Mouse (Mus musculus) testis, adult 2 months (tissue): ENCODE results near the gene Psmb8.

Source experiments
- CTCF ChIP-seq: fragments of 200-500 bp; IDR thresholded peaks from 2 replicates; pipeline ENCODE4 v1.5.1; 2012; ENCODE audit warnings: low read depth, mild to moderate bottlenecking, inconsistent platforms, low read length, moderate library complexity; ENCODE audit not compliant: control insufficient read depth, insufficient read depth, insufficient replicate concordance
- POLR2A ChIP-seq: fragments of 200-500 bp; IDR thresholded peaks from 2 replicates; pipeline ENCODE4 v1.6.1; 2012; ENCODE audit warnings: low read depth, mild to moderate bottlenecking, inconsistent platforms, low read length, moderate library complexity; ENCODE audit not compliant: control insufficient read depth

DNA sequence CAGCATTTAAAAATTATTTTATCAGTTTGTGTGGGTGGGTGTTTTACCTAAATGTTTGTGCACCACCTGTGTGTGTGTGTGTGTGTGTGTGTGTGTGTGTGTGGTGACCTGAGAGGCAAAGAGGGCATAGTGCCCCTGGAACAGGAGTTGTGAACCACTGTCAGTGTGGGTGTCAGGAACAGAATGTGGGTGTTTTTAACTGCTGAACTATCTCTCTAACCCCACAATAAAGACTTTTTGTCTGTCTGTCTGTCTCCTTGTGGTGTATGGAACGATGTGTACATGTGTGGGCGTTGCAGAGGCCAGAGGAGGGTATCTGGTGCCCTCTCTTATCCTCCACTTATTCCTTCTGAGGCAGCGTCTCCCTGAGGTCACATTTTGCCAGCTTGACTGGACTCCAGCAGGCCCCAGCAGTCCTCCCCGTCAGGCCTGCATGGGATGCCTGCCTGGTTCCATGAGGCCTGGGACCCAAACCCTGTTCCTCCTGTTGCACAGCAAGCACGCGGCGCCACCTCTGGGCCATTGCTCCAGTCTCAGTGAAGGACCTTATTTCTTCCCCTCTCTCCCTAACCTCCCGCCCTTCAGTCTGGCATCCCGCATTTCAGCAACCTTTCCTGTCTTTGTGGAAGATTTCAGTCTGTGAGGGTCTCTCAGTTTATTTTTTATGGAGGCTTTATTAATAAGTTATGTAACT, 33.2 kb upstream of the Psmb8 start:
- TF ChIP-seq CTCF (no peak), POLR2A (no peak)
